Mouse (Mus musculus): ENCODE results near the gene Myom3.

Gene Myom3

GRCm38 (mm10) chr4:135857597-135858186, 98.2 kb downstream of the Myom3 start:
- no peak for DNase-seq

All from kidney, postnatal 14 days (tissue).